Mouse (Mus musculus) lung, postnatal 0 days (tissue): ENCODE results near the gene Vav3.

Experiments
- CTCF ChIP-seq: IDR thresholded peaks from 2 replicates; pipeline ENCODE4 v1.5.1; 2016; ENCODE audit warnings: antibody characterized with exemption, mild to moderate bottlenecking
- EP300 ChIP-seq: IDR thresholded peaks from 2 replicates; pipeline ENCODE4 v1.6.1; 2016; ENCODE audit warnings: antibody characterized with exemption, mild to moderate bottlenecking, control low read depth

DNA sequence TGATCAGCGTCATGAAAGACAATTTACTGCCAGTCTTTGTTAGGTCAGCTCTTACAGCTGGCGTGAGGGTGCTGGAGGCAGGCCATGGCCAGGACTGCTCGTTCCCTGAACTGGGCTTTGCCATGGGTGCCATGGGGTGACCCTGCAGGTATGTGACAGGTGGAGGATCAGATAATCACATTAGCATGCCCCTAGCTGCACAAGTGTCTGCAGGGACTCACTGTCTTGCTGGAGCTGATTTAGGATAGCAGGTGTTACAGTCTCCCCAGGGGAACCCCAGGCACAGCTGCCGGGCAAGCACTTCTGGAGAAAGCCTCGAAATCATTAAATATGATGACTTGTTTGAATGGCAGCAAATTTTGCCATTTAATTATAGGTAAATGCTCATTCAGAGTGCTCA lies 156.0 kb downstream of the Vav3 start:
- TF ChIP-seq CTCF = no peak
- TF ChIP-seq EP300 = no peak
